Mouse (Mus musculus) forebrain, postnatal 0 days (tissue): Measurements from ENCODE around the gene Cyp2j6. TPM values are rescaled to one million over a fixed set of nuclear protein-coding genes. Genes with fewer than 3 reads are reported as not detected.

Experiments
- ATAC-seq: fragments of 200-750 bp; cut with Nextera tagmentation; 2 replicates; pipeline ENCODE4 v1.8.0; 2017; ENCODE audit warnings: mild to moderate bottlenecking, moderate library complexity
- DNase-seq: peaks from one replicate; pipeline ENCODE4 v3.0.0-alpha.2; 2015
- H3K27ac ChIP-seq: fragments of 300-500 bp; sonication (generic); 2 replicates; pipeline ENCODE4 v1.5.1; 2014; ENCODE audit warnings: low read depth, mild to moderate bottlenecking, antibody characterized with exemption, low read length, moderate library complexity, mixed read lengths
- H3K27me3 ChIP-seq: fragments of 300-500 bp; sonication (generic); 2 replicates; pipeline ENCODE4 v1.6.1; 2014; ENCODE audit warnings: mild to moderate bottlenecking, low read length, mixed read lengths; ENCODE audit not compliant: insufficient read depth
- H3K36me3 ChIP-seq: fragments of 300-500 bp; sonication (generic); 2 replicates; pipeline ENCODE4 v1.6.1; 2014; ENCODE audit warnings: mild to moderate bottlenecking, moderate library complexity; ENCODE audit not compliant: insufficient read depth
- H3K4me1 ChIP-seq: fragments of 300-500 bp; sonication (generic); 2 replicates; pipeline ENCODE4 v1.6.1; 2014; ENCODE audit warnings: antibody characterized with exemption; ENCODE audit not compliant: insufficient read depth
- H3K4me2 ChIP-seq: fragments of 300-500 bp; sonication (generic); 2 replicates; pipeline ENCODE4 v1.6.1; 2014; ENCODE audit warnings: low read depth, mild to moderate bottlenecking, moderate library complexity
- H3K4me3 ChIP-seq: fragments of 300-500 bp; sonication (generic); 2 replicates; pipeline ENCODE4 v1.5.1; 2014; ENCODE audit warnings: low read depth, low read length, mixed read lengths
- H3K9ac ChIP-seq: fragments of 300-500 bp; sonication (generic); 2 replicates; pipeline ENCODE4 v1.6.1; 2014; ENCODE audit warnings: mild to moderate bottlenecking
- H3K9me3 ChIP-seq: fragments of 300-500 bp; sonication (generic); 2 replicates; pipeline ENCODE4 v1.6.1; 2016; ENCODE audit warnings: low read length
- CTCF ChIP-seq: sonication (generic); IDR thresholded peaks from 2 replicates; pipeline ENCODE4 v1.5.1; 2016; ENCODE audit warnings: antibody characterized with exemption, control low read depth, low read depth
- WGBS: fragments of 180-500 bp; shearing (Covaris S2); extraction: QIAGEN DNeasy Blood & Tissue Kit; methylation state at CpG from one replicate; pipeline ENCODE4 v1.1.7; 2014; 5-methylcytosine and 5-hydroxymethylcytosine counted together
- polyA plus RNA-seq: library from polyadenylated mRNA; unstranded; fragments of >200 nt; fragmentation: Nextera tagmentation; extraction: Ambion mirVana; gene quantifications from 2 replicates; pipeline ENCODE4 v1.2.1, GENCODE M21; 2015
- total RNA-seq: library from RNA; depleted of rRNA; stranded (reverse); fragments of >200 nt; gene quantifications from 2 replicates; pipeline ENCODE4 v1.2.3, GENCODE M21; 2014; rRNA removed

Gene Cyp2j6
- total and polyA plus RNA-seq, 2 experiments from 2014 or later: 7.2 to 9.3 TPM

GRCm38 (mm10) chr4:96510083-96510482 is 43.4 kb downstream of the Cyp2j6 start:
- ATAC-seq: no peak
- no peak overlapping the region for H3K4me2 ChIP-seq
- 89% methylated on average over 3 of the region's 3 CpGs for WGBS
- no peak overlapping the region for H3K9ac ChIP-seq
- no peaks in the 10 kb centered on the region for H3K27me3 ChIP-seq
- no peak overlapping the region for H3K27ac ChIP-seq
- no peaks in the 10 kb centered on the region for H3K4me1 ChIP-seq
- no peak for TF ChIP-seq CTCF
- H3K36me3 ChIP-seq: no peaks in the 10 kb centered on the region
- H3K4me3 ChIP-seq: no peak overlapping the region
- no peaks in the 10 kb centered on the region for H3K9me3 ChIP-seq
- DNase-seq: no peak

- Histone ChIP-seq H3K9ac (no peak within 1 kb of the TSS), H3K27ac (no peak within 1 kb of the TSS), H3K27me3 (no peaks in the 10 kb centered on the region), H3K4me2 (no peak within 1 kb of the TSS), H3K4me3 (no peak within 1 kb of the TSS), H3K4me1 (no peaks in the 10 kb centered on the region), H3K9me3 (no peaks in the 10 kb centered on the region), H3K36me3 (no peaks in the 10 kb centered on the region)
- no peak for TF ChIP-seq CTCF
- ATAC-seq (no peak), DNase-seq (no peak)
- 80% methylated on average over 1 of the region's 1 CpGs for WGBS
Observed at GRCm38 (mm10) chr4:96507286-96507685, 46.2 kb downstream of the Cyp2j6 start, which contains the start of gene Cyp2j8. Cyp2j8 (minus strand) TSS chr4:96507386.

Other genes starting within 250 kb of the Cyp2j6 start
- gene Cyp2j11, start 205.0 kb downstream of the Cyp2j6 start, total RNA-seq: not detected in 2 replicates
- gene Cyp2j11, start 205.0 kb downstream of the Cyp2j6 start, polyA plus RNA-seq: not detected in 2 replicates
- gene Cyp2j8, start 46.3 kb downstream of the Cyp2j6 start, total RNA-seq: 0.15 TPM in 1 of 2 replicates, not detected in the other
- not detected in 2 replicates for gene Cyp2j8, start 46.3 kb downstream of the Cyp2j6 start, polyA plus RNA-seq
- gene Cyp2j9, start 37.9 kb upstream of the Cyp2j6 start, total RNA-seq: 9.5 and 9.7 TPM in 2 replicates
- 6.8 and 8.3 TPM in 2 replicates for gene Cyp2j9, start 37.9 kb upstream of the Cyp2j6 start, polyA plus RNA-seq
- not detected in 2 replicates for gene Cyp2j5, start 110.5 kb upstream of the Cyp2j6 start, total RNA-seq
- not detected in 2 replicates for gene Cyp2j5, start 110.5 kb upstream of the Cyp2j6 start, polyA plus RNA-seq
- not detected in 2 replicates for gene Gm12695, start 231.5 kb upstream of the Cyp2j6 start, total RNA-seq
- 0.07 TPM in 1 of 2 replicates, not detected in the other for gene Gm12695, start 231.5 kb upstream of the Cyp2j6 start, polyA plus RNA-seq